Mouse (Mus musculus) heart, postnatal 0 days (tissue): ENCODE measurements around the gene Pank2.

Source experiments
- CTCF ChIP-seq: IDR thresholded peaks from 2 replicates; pipeline ENCODE4 v1.5.1; 2016; ENCODE audit warnings: antibody characterized with exemption, control low read depth, low read depth
- EP300 ChIP-seq: IDR thresholded peaks from 2 replicates; pipeline ENCODE4 v1.6.1; 2016; ENCODE audit warnings: antibody characterized with exemption, low read depth

DNA sequence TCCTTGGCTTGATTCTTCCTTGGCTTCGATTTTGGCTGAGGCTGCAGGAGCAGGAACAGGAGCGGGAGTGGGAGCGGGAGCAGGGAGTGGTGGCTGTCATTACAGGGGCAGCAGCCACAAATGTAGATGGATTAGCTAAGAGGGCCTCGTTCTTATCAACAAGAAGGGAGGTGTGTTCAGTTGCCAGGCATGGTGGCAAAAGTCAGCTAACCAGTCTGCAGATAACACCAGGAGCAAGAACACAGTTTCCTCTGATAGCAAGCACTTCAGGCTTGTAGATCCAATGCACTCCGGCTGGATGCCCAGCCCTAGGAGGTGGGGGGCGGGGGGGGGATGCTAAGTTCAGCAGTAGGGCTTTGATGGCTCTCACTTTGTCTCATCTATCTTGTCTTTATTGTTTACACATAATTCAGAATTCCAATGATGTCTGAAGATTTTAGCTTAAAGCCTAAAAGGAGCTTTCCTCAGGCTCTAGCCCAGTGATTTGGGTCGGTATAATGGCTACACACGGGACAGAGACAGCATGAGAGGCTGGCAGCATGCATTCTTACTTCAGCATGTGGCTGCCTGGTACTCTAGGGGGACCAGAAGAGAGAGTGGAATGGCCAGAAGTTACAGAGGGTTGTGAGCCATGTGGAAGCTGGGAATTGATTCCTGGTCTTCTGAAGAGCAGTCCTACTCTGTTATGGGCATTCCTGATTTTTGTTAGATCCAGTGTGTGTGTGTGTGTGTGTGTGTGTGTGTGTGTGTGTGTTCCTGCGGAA is 1.6 kb upstream of the Pank2 start:
- no peak for TF ChIP-seq CTCF
- TF ChIP-seq EP300, result no peak
